Mouse (Mus musculus) erythroid progenitor cell, adult 5-6 weeks (primary cell): ENCODE measurements around the gene Ccdc62. TPM values are rescaled to one million over a fixed set of nuclear protein-coding genes. Genes with fewer than 3 reads are reported as not detected.

Experiments used
- ATAC-seq: replicated peaks from 2 replicates; pipeline ENCODE4 v1.8.0; 2016; ENCODE audit warnings: moderate number of reproducible peaks, mild to moderate bottlenecking, moderate TSS enrichment, inconsistent platforms; ENCODE audit not compliant: poor library complexity, low FRiP score, severe bottlenecking
- total RNA-seq, 2 experiments: library from RNA; stranded (forward) in 1 of 2; stranded (reverse) in 1 of 2; fragments of 150-400 nt in 1 of 2; fragments of 186-747, 209-891 nt in 1 of 2; gene quantifications; 2 replicates each; pipeline versions ENCODE4 v1.2.3 to v1.2.4; 2015 to 2017; ENCODE audit warnings: low replicate concordance in 2 of 2

Gene Ccdc62
- total RNA-seq, 2 experiments from 2014 or later, result 15.9 TPM; not detected in 1

- no peak for ATAC-seq
These were observed 67.3 kb downstream of the Ccdc62 start for GRCm38 (mm10) chr5:123997811-123998210.

- no peak for ATAC-seq
These were observed 67.9 kb downstream of the Ccdc62 start for GRCm38 (mm10) chr5:123998370-123998769.

GRCm38 (mm10) chr5:124000824-124001223 lies 70.3 kb downstream of the Ccdc62 start:
- peak; percentile 71 for ATAC-seq

GRCm38 (mm10) chr5:124001274-124001673 lies 70.8 kb downstream of the Ccdc62 start:
- ATAC-seq, result no peak

- ATAC-seq, result no peak
These were observed 72.4 kb downstream of the Ccdc62 start for GRCm38 (mm10) chr5:124002876-124003275.

GRCm38 (mm10) chr5:124003375-124003774 lies 72.9 kb downstream of the Ccdc62 start:
- no peak for ATAC-seq

- ATAC-seq, result no peak
These were observed 74.1 kb downstream of the Ccdc62 start for GRCm38 (mm10) chr5:124004356-124005150.

GRCm38 (mm10) chr5:124005151-124005500 lies 74.6 kb downstream of the Ccdc62 start:
- no peak for ATAC-seq

GRCm38 (mm10) chr5:124005591-124005990 lies 75.1 kb downstream of the Ccdc62 start:
- no peak for ATAC-seq

GRCm38 (mm10) chr5:124006082-124006873 lies 75.8 kb downstream of the Ccdc62 start:
- no peak for ATAC-seq

GRCm38 (mm10) chr5:124006891-124007491 lies 76.5 kb downstream of the Ccdc62 start:
- ATAC-seq, result no peak

- peak; percentile 23; the same call in 1 of the 2 replicates for ATAC-seq
These were observed 79.6 kb downstream of the Ccdc62 start for GRCm38 (mm10) chr5:124010077-124010476.

GRCm38 (mm10) chr5:124010910-124011655 lies 80.6 kb downstream of the Ccdc62 start:
- ATAC-seq, result peak; percentile 52

GRCm38 (mm10) chr5:124011927-124012326 lies 81.4 kb downstream of the Ccdc62 start:
- no peak for ATAC-seq

- no peak for ATAC-seq
These were observed 82.4 kb downstream of the Ccdc62 start for GRCm38 (mm10) chr5:124012885-124013284.

GRCm38 (mm10) chr5:124013747-124014146 lies 83.3 kb downstream of the Ccdc62 start:
- no peak for ATAC-seq

GRCm38 (mm10) chr5:124014180-124014579 lies 83.7 kb downstream of the Ccdc62 start:
- no peak for ATAC-seq

GRCm38 (mm10) chr5:124014791-124015251 lies 84.3 kb downstream of the Ccdc62 start:
- ATAC-seq, result no peak

- ATAC-seq, result no peak
These were observed 85.2 kb downstream of the Ccdc62 start for GRCm38 (mm10) chr5:124015727-124016126.

GRCm38 (mm10) chr5:124016291-124016821 lies 85.9 kb downstream of the Ccdc62 start:
- ATAC-seq, result no peak
